Mouse (Mus musculus): ENCODE measurements around the gene Ap1g2.

Gene Ap1g2

DNA sequence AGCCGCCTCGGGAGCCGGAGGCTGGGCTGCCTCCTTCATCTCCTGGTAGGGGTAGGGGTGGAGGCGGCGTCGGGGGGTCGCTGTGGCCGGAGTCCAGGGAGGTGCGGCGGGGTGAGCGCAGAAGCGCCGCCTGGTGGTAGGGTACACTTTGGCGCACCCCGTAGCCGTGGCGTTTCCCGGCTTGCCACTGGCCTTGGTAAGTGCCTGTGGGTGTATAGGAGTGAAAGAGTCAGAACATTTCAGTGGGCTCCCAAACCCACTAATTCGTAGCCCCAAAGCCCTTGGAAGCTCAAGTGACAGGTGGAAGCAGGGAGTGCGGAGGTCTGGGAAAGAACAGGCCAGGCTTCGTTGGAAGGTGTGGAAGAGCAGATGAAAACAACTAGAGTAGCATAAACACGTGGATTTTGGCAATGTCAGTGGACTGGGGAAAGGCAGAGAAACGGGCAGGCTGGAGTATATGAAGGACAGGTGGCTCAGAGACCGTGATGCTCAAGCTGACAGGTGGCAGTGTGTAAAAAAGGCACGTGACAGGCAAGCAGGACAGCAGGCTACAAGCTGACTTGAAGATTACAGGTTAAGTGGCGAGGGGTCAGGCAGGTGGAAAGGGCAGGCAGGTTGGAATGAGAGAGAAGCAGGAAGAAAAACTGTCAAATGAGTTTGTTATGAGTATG lies 7.7 kb upstream of the Ap1g2 start:
- no peak for DNase-seq (ENCODE audit: low spot score in 2 of 2)

DNA sequence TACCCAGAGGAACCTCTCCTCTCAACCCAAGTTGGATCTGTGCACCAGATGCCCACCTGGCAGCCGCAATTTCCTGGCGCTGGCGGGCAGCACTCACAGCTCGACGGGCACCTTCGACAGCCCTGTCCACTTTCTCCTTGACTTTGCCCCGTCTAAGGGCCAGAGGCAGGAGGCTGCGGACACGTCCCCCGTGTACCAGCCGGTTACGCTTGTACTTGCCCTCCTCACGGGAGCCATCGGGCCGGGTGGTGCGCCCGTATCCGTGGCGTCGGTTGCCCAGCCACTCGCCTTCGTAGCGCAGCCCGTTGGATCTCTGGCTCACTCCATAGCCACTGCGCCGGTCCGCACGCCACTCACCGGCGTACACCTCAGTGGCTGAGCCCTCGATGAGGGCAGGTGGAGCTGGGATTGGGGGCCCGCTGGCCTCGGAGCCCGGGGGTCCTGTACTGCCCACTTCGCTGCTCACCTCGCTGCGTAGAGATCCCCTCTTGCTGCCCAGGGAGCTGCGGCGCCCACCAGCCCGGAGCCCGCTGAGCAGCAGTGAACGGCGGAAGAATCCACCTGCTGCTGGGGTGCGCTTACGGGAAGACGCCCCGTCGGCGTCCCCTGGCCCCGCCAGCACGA lies 7.1 kb upstream of the Ap1g2 start:
- no peak for DNase-seq (ENCODE audit: low spot score in 2 of 2)

- no peak for DNase-seq (ENCODE audit: low spot score in 2 of 2)
Measured at GRCm38 (mm10) chr14:55111720-55112119, 5.3 kb upstream of the Ap1g2 start.

- DNase-seq (ENCODE audit: low spot score in 2 of 2), result no peak
Measured at GRCm38 (mm10) chr14:55110076-55110475, 3.7 kb upstream of the Ap1g2 start.

GRCm38 (mm10) chr14:55109048-55109873 lies 2.9 kb upstream of the Ap1g2 start:
- DNase-seq (ENCODE audit: low spot score in 2 of 2), result no peak

- no peak for DNase-seq (ENCODE audit: low spot score in 2 of 2)
Measured at GRCm38 (mm10) chr14:55108202-55108870, 1.9 kb upstream of the Ap1g2 start.

GRCm38 (mm10) chr14:55106990-55107389 lies 597 bp upstream of the Ap1g2 start:
- no peak for DNase-seq (ENCODE audit: low spot score in 2 of 2)

DNA sequence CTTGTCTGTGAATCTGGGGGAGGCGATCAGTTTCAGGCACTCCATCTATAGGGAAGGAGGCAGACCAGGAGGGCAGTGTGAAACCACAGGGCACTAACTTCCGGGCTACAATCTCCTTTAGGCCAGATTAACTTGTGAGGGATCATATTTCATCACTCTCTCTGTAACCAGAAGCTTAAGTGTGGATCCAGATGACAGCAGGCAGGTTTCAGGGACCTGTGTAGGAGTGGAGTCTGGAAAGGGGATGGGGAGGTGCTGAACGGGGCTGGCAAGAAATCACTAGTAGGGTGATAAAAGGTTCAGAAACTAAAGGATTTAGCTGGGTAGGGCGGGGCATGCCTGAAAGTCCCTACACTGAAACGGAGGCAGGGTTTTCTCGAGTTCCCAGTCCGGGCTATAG lies 1.0 kb downstream of the Ap1g2 start:
- no peak for DNase-seq (ENCODE audit: low spot score in 2 of 2)

DNA sequence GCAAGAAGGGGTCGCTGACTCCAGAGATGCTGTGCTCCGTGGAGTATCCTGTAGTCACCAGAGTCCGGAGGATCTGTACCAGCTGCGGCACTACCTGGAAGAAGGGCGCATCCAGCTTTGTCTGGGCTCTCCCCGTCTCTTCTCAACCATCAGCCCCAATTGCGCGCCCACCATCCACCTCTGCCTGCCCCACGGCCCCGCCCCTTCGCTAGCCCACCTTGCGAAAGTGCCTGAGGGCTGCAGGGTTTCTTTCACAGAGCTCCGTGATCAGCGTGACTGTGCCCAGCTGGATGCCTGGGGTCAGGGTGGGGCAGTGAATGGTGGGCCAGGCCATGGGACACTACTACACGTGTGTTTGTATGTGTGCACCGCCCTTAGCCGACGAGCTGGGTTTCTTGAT lies 2.0 kb downstream of the Ap1g2 start:
- DNase-seq (ENCODE audit: low spot score in 2 of 2), result no peak

- no peak for DNase-seq (ENCODE audit: low spot score in 2 of 2)
Measured at GRCm38 (mm10) chr14:55102253-55102785, 4.1 kb downstream of the Ap1g2 start.

- DNase-seq (ENCODE audit: low spot score in 2 of 2), result no peak
Measured at GRCm38 (mm10) chr14:55101592-55101991, 4.8 kb downstream of the Ap1g2 start.

DNA sequence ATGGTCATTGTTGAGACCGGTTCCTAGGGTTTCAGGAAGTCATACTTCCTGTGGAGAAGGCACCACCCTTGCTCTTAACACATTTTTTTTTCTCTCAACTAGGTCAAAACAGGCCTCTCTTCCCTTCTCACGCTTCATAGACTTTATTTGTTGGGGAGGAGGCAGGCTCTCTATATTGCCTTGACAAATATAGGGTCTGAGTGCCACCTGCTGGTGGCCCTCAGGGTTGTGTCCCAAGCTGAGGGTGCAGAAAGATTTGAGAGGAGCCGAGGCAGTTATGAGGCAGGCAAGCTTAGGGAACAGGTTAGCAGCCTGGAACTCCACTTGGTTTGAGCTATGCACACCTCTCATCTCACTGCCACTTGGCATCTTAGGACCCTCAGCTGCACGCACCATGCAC lies 8.3 kb downstream of the Ap1g2 start:
- no peak for DNase-seq (ENCODE audit: low spot score in 2 of 2)

- no peak for DNase-seq (ENCODE audit: low spot score in 2 of 2)
Measured at GRCm38 (mm10) chr14:55097646-55098045, 8.7 kb downstream of the Ap1g2 start.

GRCm38 (mm10) chr14:55096573-55097087 lies 9.8 kb downstream of the Ap1g2 start:
- DNase-seq (ENCODE audit: low spot score in 2 of 2), result no peak

DNA sequence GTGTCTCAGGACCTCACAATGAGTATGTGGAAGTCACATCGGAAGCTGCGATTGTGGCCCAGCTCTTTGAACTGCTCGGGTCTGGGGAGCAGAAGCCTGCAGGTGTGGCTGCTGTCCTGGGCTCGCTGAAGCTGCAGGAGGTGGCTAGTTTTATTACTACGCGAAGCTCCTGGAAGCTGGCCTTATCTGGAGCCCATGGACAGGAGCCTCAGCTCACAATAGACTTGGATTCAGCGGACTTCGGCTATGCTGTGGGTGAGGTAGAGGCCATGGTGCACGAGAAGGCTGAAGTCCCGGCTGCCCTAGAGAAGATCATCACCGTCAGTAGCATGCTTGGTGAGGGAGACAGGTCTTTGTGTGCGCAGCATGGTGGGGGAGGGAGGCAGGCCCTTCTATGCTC lies 10.7 kb downstream of the Ap1g2 start:
- DNase-seq (ENCODE audit: low spot score in 2 of 2), result no peak

- peak in 1 of 2 experiments; percentile 56 for DNase-seq (ENCODE audit: low spot score in 2 of 2)
Measured at GRCm38 (mm10) chr14:55095263-55095662, 11.1 kb downstream of the Ap1g2 start.

DNA sequence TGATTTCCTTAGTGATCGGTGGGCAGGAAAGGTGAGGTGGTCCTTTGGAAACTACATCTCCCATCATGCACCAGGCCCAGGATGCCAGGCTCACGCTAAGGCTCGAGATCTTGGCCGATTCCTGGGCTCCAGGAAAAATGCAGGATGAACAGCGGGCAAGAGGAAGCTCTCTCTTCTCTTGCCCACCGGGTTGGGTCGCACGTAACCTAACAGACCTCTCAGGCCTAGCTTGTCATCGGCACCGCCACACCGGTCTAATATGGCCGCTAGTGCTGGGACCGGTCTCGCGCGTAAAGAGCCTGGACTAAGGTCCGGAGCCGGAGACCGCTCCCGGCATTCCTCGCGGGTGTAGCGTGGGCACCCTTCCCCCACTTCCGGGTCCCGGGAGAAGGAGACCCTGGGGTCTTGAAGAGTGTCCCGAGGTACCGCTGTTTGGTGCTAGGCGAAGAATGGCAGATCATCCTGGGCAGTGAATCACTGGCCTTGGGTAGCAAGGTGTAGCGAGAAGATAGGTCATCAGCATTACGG lies 11.6 kb downstream of the Ap1g2 start, which contains the start of gene Thtpa:
TSS of gene Thtpa (plus strand) at position 81 of the 528 bp plus-strand sequence.
- peak; percentile 74 to 77 for DNase-seq (ENCODE audit: low spot score in 2 of 2)

GRCm38 (mm10) chr14:55093927-55094326 lies 12.5 kb downstream of the Ap1g2 start:
- no peak for DNase-seq (ENCODE audit: low spot score in 2 of 2)

GRCm38 (mm10) chr14:55092011-55092577 lies 14.3 kb downstream of the Ap1g2 start, which contains the start of gene Zfhx2:
Gene Zfhx2, minus strand, starts transcription at chr14:55092324.
- DNase-seq (ENCODE audit: low spot score in 2 of 2), result peak; percentile 77 to 83

- DNase-seq (ENCODE audit: low spot score in 2 of 2), result no peak
Measured at GRCm38 (mm10) chr14:55091209-55091865, 15.1 kb downstream of the Ap1g2 start.
